Mouse (Mus musculus) MEL-GATA-1-ER (cell line): Measurements from ENCODE around the gene Tmem87b.

Experiments used
- DNase-seq: peaks from one replicate; pipeline ENCODE4 v3.0.0-alpha.2; 2012; ENCODE audit warnings: low read depth; ENCODE audit errors: extremely low read depth

Gene Tmem87b

DNA sequence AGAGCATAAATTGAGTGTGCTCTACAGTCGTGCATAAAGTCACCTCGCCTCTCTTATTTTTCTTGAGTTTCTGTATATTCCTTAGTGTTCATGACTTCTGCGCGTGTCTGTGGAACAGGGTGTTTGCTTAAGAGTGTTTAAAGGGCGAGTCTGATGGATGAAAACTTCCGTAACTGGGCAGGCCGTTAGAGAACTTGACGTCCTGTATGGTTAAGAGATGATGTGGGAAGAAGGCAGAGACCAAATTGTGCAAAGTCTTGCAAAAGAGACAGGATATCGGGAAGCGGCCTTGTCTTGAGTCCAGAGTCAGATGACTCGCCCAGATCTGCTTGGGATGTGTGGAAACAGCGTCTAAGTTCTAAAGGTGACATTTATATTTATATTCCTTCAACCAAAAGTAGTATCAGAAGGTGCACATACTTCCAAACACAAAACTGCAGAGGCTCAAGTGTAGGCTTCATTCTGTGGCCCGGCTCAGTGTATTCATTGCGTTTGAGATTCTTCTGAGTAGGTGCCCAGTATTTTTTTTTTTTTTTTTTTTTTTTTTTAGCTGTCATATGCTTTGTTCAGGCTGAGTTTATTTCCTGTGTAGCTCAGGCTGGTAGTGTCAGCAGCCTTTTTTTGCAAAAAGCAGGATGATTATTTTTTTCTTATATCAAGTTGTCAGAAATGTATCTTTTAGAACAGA lies 1.2 kb downstream of the Tmem87b start:
- DNase-seq = no peak

DNA sequence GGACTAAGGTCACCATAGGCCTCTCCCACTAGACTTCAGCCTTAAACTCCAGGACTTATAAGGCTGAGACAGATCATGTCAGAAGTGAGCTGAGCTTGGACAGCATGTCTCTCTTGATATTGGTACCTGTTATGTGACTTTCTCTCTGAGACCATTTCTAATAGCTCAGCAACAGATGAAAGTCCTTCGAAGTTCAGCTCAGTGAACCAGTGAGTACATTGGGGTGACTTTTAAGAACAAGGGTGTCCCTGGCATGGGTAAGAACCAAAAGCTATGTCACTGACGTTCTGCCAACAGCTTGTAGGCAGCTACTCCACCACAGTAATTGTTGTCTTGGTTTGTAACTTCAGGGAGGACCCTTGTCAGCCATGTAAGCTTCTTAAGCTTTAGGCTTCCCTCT lies 2.7 kb downstream of the Tmem87b start:
- DNase-seq = no peak

DNA sequence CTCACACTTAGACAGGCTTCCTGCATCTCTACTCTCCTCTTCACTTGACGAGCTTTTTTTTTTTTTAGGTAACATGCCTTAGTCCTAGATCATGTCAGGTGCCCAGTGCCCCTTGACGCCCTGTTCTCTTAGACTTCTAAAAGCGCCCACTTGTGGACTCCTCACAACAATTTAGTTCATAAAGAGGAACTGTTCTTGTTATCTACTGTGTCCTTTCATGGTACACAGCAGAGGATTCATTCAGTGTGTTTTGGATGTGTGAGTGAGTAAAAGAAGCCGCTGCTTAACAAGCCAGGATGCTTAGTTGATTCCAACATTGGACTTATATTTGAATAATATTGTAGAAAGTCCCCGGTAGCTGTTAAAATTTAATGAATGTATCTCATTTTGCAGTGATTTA lies 6.0 kb downstream of the Tmem87b start:
- DNase-seq = peak; percentile 50

DNA sequence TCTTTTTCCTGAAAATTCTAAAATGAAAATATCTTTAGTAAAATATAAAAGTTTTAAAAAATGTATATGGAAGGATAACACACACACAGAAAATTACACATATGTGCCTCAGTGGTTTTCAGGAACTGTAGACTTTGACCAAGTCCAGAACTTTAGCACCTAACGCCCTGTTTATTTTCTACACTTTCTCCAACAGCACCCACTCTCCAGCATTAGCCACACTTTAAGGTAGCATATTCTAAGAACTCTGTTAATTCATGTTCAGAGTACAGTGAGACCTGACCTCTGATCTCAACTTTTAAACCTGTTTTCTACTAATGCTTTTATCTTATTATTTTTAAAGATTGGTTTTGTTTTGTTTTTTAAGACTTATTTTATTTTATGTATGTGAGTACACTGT lies 9.9 kb downstream of the Tmem87b start:
- no peak for DNase-seq

DNA sequence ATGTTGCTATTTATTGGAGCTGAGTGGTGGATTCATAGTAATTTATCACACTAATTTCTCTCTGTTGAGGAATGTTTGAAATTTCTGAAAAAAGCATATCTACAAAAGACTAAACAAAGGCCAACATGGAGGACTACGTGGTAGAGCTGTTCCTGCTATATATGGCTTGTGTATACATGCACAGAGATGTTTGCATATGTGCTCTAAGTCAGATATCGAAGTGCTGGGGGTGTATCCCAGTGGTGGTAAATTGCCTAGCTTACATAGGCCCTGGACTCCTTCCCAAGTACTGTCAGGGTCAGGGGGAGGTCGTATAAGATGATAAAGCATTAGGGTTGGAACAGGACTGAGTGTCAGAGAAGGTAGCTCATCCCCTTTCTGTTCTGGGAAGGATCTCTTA lies 14.7 kb downstream of the Tmem87b start:
- DNase-seq = no peak

DNA sequence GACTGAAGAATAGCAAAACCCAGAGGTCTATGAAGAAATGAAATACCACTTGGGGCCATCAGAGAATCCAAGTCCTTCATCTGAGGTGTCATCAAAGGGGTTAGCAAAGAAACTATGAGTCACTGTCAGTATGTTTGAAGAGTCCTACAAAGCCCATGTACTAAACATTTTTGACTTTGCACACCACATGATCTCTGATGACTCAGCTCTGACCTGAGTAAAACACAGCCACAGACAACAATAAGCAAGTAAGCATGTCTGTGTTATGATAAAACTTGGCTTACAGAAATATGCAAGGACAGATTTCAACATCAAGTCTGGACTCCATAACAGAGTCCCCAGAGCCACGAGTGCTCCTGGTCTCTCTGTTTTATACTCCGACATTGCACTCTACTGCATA lies 15.1 kb downstream of the Tmem87b start:
- DNase-seq = no peak

DNA sequence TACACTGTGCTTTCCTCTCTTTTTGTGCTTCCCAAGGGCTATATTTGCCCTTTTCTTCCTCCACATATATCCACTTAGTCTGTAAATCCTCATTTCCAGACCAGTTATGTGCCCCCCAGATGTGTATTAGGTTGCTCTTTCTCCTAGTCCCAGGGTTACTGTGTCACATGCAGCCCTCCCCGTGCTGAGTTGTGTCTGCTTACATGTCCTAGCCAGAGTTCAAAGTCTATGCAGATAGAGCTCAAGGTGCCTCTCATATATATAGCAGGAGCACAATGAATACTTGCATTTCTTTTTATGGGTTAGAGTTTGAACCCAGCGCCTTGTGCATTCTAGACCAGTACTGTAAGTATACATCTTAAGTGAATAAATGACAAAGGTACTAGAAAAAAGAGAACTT lies 15.5 kb downstream of the Tmem87b start:
- DNase-seq = no peak

DNA sequence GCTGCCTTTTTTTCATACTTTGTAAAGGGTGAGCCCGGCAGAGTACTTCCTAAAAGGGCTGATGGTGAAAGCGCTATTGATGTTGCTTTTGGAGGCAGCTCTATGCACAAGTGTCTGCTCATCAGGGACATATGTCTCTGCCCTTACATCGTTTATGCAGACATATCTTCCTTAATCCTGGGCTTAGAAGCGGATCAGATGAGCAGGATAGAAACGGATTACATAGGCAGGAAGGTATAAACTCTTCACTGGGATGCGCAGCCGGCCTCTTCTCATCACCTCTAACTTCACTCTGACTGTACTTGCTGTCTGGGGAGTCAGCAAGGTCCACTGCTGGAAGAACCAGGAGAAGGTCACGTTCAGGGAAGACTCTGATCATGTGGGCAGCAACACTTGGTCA lies 19.6 kb downstream of the Tmem87b start:
- DNase-seq = no peak

DNA sequence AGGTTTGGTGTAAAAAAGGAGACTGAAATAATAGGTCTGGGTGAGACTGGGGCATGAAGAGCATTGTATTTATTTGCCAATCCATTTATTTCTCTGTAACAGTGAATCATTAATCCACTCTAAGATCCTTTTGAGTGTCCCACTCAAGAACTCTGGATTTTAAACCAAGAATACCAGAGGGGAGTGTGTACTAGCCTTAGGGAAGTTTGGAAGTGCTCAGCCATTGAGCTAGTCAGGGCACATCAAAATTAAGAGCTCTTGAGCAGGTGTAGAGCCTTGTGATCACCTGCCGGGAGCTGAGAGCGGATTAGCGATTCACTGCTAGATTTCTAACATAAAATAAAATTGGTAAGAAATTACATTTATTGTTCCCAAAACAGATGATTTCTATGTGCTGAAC lies 20.7 kb downstream of the Tmem87b start:
- DNase-seq = no peak

DNA sequence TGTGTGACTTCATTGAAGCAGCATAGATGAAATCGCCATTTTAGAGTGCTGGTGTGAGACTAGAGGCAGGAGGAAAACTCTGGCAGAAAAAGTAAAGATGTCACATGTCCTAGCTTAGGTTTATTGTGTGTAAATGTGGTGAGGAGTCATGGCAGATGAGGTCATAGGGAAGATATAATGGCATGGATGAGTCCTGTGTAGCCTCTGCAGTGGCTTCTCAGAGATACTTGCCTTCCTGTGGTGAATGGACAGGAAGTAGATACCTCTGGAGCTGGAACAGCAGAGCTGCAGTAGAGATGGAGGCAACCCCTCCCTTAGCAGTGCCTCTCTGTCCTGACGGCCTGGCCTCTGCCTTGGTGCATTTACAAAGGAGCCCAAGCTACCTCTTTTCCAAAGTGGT lies 21.6 kb downstream of the Tmem87b start:
- no peak for DNase-seq

DNA sequence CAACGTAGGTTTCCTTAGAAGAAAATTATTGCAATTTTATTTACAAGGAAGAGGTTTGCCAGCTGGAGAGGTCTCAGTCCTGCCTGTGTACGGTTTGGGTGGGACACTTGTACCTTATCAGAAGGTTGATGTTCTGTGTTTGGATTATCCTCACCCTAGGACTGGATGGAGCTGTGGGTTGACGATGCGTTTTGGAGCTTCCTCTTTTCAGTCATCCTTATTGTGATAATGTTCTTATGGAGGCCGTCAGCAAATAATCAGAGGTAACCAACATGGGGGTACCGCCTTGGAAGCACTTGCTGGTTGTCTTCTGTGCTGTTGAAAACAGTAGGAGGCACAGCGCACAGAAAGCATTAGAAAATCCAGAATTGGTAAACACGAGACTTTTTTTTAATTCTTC lies 24.5 kb downstream of the Tmem87b start:
- peak; percentile 45 for DNase-seq

DNA sequence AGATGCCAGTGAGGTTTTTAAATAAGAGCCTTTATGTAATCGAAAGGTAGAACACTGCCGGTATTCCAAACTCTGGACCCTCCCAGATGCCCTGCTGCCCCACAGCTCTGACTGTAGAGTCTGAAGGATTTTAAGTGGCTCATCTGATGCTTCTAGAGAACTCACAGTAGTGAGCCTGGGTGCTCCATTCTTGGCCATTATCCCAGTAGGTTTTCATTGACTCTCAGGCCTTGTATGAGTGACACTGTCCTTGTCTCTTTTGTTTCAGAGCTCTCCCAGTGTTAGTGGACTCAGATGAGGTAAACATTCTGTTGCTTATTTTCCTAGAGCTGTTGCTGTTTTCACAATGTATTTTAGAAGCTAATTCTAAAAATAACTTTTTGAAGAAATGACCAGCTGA lies 32.1 kb downstream of the Tmem87b start:
- DNase-seq = no peak

DNA sequence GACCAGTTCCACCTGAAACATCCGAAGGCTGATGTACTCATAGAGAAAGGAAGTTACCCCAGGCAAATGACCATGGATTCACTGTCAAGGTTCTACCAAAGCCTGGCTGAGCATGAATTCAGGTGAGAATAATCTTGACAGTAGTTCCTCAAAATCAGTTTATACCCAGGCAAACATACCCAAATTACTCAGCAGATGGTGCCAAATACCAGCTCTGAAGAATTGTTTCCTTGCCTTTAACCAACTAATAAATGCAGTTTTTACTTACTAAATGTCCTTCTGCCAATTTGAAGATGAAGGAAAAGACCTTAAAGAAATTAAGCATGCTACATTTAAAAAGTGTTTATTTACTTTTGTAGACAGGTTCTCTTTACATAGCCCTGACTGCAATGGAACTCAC lies 38.8 kb downstream of the Tmem87b start:
- no peak for DNase-seq

DNA sequence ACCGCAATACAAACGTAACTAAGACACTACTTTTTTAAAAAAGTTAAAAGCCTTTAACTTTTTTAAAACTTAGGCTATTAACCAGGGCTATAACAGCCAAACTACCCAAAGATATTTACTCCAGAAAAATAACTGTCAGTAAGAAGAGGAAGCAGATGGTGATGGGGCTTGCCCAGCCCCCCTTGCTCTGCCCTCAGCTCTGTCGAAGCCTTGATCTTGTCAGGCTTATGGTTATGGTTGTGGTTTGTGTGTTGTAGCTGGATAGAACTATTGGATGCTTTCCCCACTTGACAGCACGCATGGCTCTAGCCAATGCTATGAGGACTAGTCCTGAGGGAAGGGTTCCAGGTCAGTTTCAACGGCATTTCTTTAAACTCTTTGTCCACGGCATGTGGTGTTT lies 41.0 kb downstream of the Tmem87b start:
- DNase-seq = peak; percentile 24

DNA sequence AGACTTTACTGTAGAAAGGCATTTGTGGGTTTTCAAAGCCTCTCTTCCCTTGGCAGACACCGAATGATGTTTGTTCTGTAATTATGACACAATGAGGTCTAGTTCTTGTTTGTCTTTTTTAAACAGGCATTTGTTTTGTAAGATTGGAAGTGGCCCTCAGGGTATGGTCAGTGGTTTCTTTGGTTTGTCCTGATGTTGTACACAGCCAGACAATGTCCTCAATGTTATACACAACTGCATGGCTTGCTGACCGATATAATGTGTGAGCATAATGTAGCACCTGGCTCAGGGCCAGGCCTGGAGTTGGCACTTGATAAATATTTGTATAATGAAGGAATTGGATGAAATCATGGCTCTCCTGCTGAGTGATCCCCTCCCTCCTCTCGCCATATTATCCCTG lies 41.9 kb downstream of the Tmem87b start:
- DNase-seq = no peak

DNA sequence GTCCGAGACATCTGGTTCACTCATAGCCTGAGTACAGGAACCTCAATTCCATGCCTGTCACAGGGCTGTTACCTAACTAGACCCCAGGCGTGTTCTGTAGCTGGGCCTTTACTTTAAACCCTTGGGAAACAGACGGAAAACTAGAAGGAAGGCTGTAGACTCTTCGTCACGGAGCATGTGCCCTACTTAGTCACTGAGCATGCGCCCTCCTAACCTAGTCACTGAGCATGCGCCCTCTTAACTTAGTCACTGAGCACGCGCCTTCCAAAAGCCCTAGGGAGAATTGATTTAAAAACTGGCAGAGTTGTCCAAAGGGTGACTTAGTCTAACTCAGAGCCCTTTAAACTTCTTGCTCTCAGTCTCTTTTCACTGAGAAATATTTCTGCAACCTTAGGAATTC lies 44.7 kb downstream of the Tmem87b start, which contains the start of gene Fbln7:
TSS of gene Fbln7 (plus strand) at position 346 of the 400 bp plus-strand sequence.
- DNase-seq = no peak

DNA sequence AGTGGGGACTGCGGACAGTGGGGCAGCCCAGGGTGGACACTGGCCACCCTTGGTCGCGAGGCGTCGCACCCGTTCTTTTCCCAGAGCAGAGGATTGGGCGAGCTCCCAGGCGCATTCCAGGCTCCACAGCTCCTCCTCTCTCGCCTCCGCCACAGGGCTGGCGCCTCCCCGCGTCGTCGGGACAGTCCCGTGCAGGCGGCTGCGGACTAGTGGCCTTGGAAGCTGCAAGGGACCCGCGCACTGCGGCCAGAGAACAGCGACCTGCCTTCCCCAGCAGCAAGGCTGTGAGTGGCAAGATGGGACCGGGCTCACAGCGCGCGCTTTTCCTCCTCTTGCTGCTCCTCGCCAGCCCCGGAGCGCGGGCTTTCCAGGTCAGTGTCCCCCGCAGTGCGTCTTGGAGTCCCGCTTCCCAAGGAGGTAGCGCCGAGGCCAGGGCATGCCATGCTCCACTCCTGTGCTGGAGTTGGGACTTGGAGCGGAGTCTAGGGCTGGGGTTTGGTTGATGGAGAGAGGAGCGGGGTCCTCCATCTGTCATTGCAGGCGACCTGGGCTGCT lies 45.9 kb downstream of the Tmem87b start:
- DNase-seq = no peak

DNA sequence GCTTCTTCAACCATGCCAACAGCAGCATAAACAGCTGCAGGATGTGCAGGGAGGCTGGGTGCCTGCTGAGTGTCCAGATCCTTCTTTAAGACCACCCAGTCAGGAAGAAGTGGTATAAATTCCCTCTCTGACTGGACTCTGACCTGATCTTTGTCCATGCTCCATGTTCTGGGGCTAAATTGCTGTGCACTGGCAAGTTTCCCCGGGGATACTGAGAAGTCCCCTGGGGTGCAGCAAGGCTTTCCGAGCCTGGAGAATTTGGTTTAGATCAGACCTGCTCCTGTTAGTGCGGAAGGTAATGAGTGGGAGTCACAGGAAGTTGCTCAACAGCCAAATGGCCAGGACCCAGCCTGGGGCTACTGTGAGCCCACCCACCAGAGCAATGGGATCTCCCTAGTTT lies 47.1 kb downstream of the Tmem87b start:
- DNase-seq = no peak

DNA sequence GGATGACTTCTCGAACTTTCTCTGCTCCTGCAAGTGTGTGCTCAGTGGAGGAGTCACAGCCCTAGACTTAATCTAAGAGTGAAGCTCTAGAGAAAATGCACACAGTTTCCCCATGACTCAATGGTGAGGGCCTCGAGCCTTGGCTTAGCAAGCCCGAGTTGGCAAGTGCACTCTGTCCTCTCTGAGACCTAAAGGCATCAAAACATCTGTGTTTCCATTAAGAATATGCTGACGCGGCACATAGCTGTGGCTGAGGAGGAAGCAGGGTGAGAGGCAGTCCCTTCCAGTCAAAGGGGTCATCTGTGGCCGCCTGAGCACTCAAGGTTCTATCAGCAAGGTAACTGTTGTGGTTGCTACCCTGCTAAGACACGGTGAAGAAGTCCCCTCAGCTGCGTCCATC lies 53.7 kb downstream of the Tmem87b start:
- DNase-seq = no peak

DNA sequence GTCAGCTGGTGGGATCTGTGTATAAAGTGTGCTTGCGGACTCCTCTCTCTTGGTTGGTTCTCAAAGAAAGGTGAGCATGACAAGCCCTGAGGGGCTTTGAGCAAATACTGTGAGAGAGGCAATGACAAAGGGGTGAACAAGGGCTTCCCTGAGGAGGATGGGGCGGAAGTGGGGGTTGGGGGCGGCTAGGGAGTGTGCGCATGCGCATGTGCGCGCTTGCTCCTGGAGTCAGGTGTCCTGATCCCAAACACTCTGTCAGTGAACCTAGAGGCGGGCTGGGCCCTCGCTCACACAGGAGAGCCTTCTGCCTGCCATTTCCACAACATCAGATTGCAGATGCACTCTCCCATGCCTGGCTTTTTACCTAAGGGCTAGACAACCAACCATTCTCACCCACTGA lies 54.3 kb downstream of the Tmem87b start:
- no peak for DNase-seq

DNA sequence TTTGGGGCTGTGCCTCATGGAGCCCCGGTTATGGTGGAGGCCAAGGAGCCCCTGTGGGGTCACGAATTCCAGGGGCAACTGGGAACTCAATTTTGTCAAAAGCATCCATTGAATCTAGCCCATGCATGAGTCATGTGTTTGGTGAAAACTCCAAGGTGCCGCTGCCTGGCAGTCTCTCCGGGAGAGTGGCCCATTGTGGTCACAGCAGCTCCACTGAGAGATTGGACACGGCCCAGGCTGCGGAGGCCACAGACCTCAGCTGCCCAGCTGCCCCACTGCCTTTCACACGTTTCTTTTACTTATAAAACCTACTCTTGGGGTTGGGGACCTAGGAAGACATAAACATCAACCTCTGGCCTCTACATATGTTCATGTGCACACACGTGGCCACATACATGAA lies 57.6 kb downstream of the Tmem87b start:
- no peak for DNase-seq

DNA sequence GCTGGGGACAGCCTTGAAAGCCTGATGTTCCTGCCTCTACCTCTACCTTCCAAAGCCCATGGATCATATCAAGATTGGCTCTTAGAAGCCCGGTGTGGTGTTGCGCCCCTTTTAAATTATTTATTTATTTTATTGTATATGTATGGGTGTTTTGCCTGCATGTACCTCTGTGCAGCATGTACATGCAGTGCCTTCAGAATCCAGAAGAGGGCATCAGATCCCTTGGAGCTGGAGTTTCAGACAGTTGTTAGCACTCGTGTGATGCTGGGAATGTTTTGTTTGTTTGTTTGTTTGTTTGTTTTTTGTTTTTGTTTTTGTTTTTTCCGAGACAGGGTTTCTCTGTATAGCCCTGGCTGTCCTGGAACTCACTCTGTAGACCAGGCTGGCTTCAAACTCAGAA lies 63.3 kb downstream of the Tmem87b start:
- peak; percentile 10 for DNase-seq

DNA sequence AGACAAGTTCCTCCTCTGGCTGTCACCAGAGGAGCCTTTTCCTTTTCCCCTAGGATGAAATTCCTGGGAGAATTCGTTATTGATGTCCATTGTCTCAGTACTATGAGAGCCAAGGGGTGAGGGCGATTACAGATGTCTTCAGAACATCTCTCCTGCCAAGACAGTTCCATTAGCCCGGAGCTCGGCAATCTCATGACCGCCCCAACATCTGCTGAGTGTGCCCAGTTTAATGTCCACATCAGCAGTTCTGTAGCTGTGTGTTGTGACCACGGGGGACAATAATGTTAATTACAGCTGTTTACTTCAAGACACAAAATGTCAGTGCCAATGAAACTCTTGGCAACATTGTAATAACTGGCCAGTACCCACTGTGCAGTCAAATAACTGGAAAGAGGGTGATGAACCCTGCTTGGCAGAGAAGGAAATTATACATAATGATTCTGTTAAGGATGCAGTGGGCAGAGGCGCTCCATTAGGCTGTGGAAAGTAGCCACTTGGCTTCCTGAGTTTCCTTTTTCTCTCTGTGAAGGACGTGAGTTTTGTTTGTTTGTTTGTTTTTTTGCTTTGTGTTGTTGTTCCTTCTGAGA lies 67.4 kb downstream of the Tmem87b start:
- no peak for DNase-seq
